Mouse (Mus musculus): ENCODE measurements around the gene Map7. TPM values are rescaled to one million over a fixed set of nuclear protein-coding genes. Genes with fewer than 3 reads are reported as not detected.

Map7 gene
- polyA plus RNA-seq, 1 experiment from 2014 or later, result 11.5 TPM

GRCm38 (mm10) chr10:20197039-20197438 is 48.8 kb downstream of the Map7 start:
- no peak overlapping the region for H3K4me3 ChIP-seq
- no peaks in the 10 kb centered on the region for H3K27me3 ChIP-seq
- no peaks in the 10 kb centered on the region for H3K36me3 ChIP-seq
- no peak overlapping the region for H3K9ac ChIP-seq
- H3K27ac ChIP-seq, result no peak overlapping the region
- H3K4me2 ChIP-seq (replicated peaks), result no peak overlapping the region
- no peaks in the 10 kb centered on the region for H3K4me1 ChIP-seq
- no peak for ATAC-seq (ENCODE audit: insufficient number of reproducible peaks, insufficient read depth, low FRiP score, low TSS enrichment)
- H3K9me3 ChIP-seq, result no peaks in the 10 kb centered on the region
- WGBS, result 69% methylated on average over 7 of the region's 7 CpGs

GRCm38 (mm10) chr10:20198968-20199737 is 50.9 kb downstream of the Map7 start:
- no peak overlapping the region for H3K4me3 ChIP-seq
- WGBS, result 71% methylated on average over 10 of the region's 10 CpGs
- no peak overlapping the region for H3K27ac ChIP-seq
- H3K9ac ChIP-seq, result no peak overlapping the region
- ATAC-seq (ENCODE audit: insufficient number of reproducible peaks, insufficient read depth, low FRiP score, low TSS enrichment), result no peak
- H3K4me1 ChIP-seq, result no peaks in the 10 kb centered on the region
- no peak overlapping the region for H3K4me2 ChIP-seq (replicated peaks)
- no peaks in the 10 kb centered on the region for H3K27me3 ChIP-seq
- no peaks in the 10 kb centered on the region for H3K9me3 ChIP-seq
- no peaks in the 10 kb centered on the region for H3K36me3 ChIP-seq

- Histone ChIP-seq H3K4me2 (replicated peaks) (no peak overlapping the region), H3K4me1 (no peaks in the 10 kb centered on the region), H3K27me3 (no peaks in the 10 kb centered on the region), H3K27ac (no peak overlapping the region), H3K4me3 (no peak overlapping the region), H3K36me3 (no peaks in the 10 kb centered on the region), H3K9ac (no peak overlapping the region), H3K9me3 (no peaks in the 10 kb centered on the region)
- no peak for ATAC-seq (ENCODE audit: insufficient number of reproducible peaks, insufficient read depth, low FRiP score, low TSS enrichment)
- 30% methylated on average over 3 of the region's 3 CpGs for WGBS
Observed at GRCm38 (mm10) chr10:20201236-20201635, 53.0 kb downstream of the Map7 start.

GRCm38 (mm10) chr10:20202171-20202570 is 53.9 kb downstream of the Map7 start:
- no peak overlapping the region for H3K4me3 ChIP-seq
- no peak overlapping the region for H3K4me2 ChIP-seq (replicated peaks)
- no peaks in the 10 kb centered on the region for H3K27me3 ChIP-seq
- no peaks in the 10 kb centered on the region for H3K36me3 ChIP-seq
- no peaks in the 10 kb centered on the region for H3K9me3 ChIP-seq
- H3K4me1 ChIP-seq, result no peaks in the 10 kb centered on the region
- no peak overlapping the region for H3K27ac ChIP-seq
- no peak for ATAC-seq (ENCODE audit: insufficient number of reproducible peaks, insufficient read depth, low FRiP score, low TSS enrichment)
- 60% methylated on average over 9 of the region's 9 CpGs for WGBS
- H3K9ac ChIP-seq, result no peak overlapping the region

GRCm38 (mm10) chr10:20202818-20203217 is 54.5 kb downstream of the Map7 start:
- WGBS, result 59% methylated on average over 6 of the region's 6 CpGs
- ATAC-seq (ENCODE audit: insufficient number of reproducible peaks, insufficient read depth, low FRiP score, low TSS enrichment), result no peak
- Histone ChIP-seq H3K27ac (no peak overlapping the region), H3K9ac (no peak overlapping the region), H3K36me3 (no peaks in the 10 kb centered on the region), H3K4me2 (replicated peaks) (no peak overlapping the region), H3K4me1 (no peaks in the 10 kb centered on the region), H3K9me3 (no peaks in the 10 kb centered on the region), H3K27me3 (no peaks in the 10 kb centered on the region), H3K4me3 (no peak overlapping the region)

GRCm38 (mm10) chr10:20203502-20203901 is 55.2 kb downstream of the Map7 start:
- Histone ChIP-seq H3K27me3 (no peaks in the 10 kb centered on the region), H3K4me2 (replicated peaks) (no peak overlapping the region), H3K27ac (no peak overlapping the region), H3K4me1 (no peaks in the 10 kb centered on the region), H3K36me3 (no peaks in the 10 kb centered on the region), H3K9ac (no peak overlapping the region), H3K4me3 (no peak overlapping the region), H3K9me3 (no peaks in the 10 kb centered on the region)
- no peak for ATAC-seq (ENCODE audit: insufficient number of reproducible peaks, insufficient read depth, low FRiP score, low TSS enrichment)
- WGBS, result 88% methylated on average over 6 of the region's 6 CpGs

- 45% methylated on average over 20 of the region's 20 CpGs for WGBS
- Histone ChIP-seq H3K4me3 (no peak overlapping the region), H3K4me2 (replicated peaks) (no peak overlapping the region), H3K27me3 (no peaks in the 10 kb centered on the region), H3K9me3 (no peaks in the 10 kb centered on the region), H3K4me1 (no peaks in the 10 kb centered on the region), H3K9ac (no peak overlapping the region), H3K36me3 (no peaks in the 10 kb centered on the region), H3K27ac (no peak overlapping the region; the same call in 1 of the 2 replicates)
- ATAC-seq (ENCODE audit: insufficient number of reproducible peaks, insufficient read depth, low FRiP score, low TSS enrichment), result no peak
Observed at GRCm38 (mm10) chr10:20204696-20205431, 56.6 kb downstream of the Map7 start.

- no peak overlapping the region for H3K9ac ChIP-seq
- no peak for ATAC-seq (ENCODE audit: insufficient number of reproducible peaks, insufficient read depth, low FRiP score, low TSS enrichment)
- no peak overlapping the region for H3K4me3 ChIP-seq
- H3K9me3 ChIP-seq, result no peaks in the 10 kb centered on the region
- H3K27me3 ChIP-seq, result no peaks in the 10 kb centered on the region
- no peaks in the 10 kb centered on the region for H3K36me3 ChIP-seq
- H3K4me2 ChIP-seq (replicated peaks), result no peak overlapping the region
- H3K4me1 ChIP-seq, result no peaks in the 10 kb centered on the region
- 84% methylated on average over 7 of the region's 7 CpGs for WGBS
- no peak overlapping the region for H3K27ac ChIP-seq
Observed at GRCm38 (mm10) chr10:20206966-20207365, 58.7 kb downstream of the Map7 start.

GRCm38 (mm10) chr10:20209609-20210341 is 61.5 kb downstream of the Map7 start:
- H3K4me1 ChIP-seq, result no peaks in the 10 kb centered on the region
- H3K27ac ChIP-seq, result no peak overlapping the region
- no peak for ATAC-seq (ENCODE audit: insufficient number of reproducible peaks, insufficient read depth, low FRiP score, low TSS enrichment)
- no peak overlapping the region for H3K4me2 ChIP-seq (replicated peaks)
- 86% methylated on average over 5 of the region's 5 CpGs for WGBS
- no peaks in the 10 kb centered on the region for H3K9me3 ChIP-seq
- no peak overlapping the region for H3K4me3 ChIP-seq
- no peaks in the 10 kb centered on the region for H3K36me3 ChIP-seq
- H3K9ac ChIP-seq, result no peak overlapping the region
- H3K27me3 ChIP-seq, result no peaks in the 10 kb centered on the region

- H3K27ac ChIP-seq, result no peak overlapping the region
- H3K27me3 ChIP-seq, result no peaks in the 10 kb centered on the region
- no peak overlapping the region for H3K9ac ChIP-seq
- ATAC-seq (ENCODE audit: insufficient number of reproducible peaks, insufficient read depth, low FRiP score, low TSS enrichment), result no peak
- no peaks in the 10 kb centered on the region for H3K4me1 ChIP-seq
- H3K9me3 ChIP-seq, result no peaks in the 10 kb centered on the region
- H3K36me3 ChIP-seq, result no peaks in the 10 kb centered on the region
- WGBS, result 71% methylated on average over 4 of the region's 4 CpGs
- H3K4me3 ChIP-seq, result no peak overlapping the region
- no peak overlapping the region for H3K4me2 ChIP-seq (replicated peaks)
Observed at GRCm38 (mm10) chr10:20214418-20214817, 66.1 kb downstream of the Map7 start.

GRCm38 (mm10) chr10:20216982-20217381 is 68.7 kb downstream of the Map7 start:
- H3K4me3 ChIP-seq, result no peak overlapping the region
- no peaks in the 10 kb centered on the region for H3K4me1 ChIP-seq
- H3K9me3 ChIP-seq, result no peaks in the 10 kb centered on the region
- no peaks in the 10 kb centered on the region for H3K36me3 ChIP-seq
- ATAC-seq (ENCODE audit: insufficient number of reproducible peaks, insufficient read depth, low FRiP score, low TSS enrichment), result no peak
- H3K9ac ChIP-seq, result no peak overlapping the region
- 66% methylated on average over 6 of the region's 6 CpGs for WGBS
- H3K27ac ChIP-seq, result no peak overlapping the region
- H3K4me2 ChIP-seq (replicated peaks), result no peak overlapping the region
- H3K27me3 ChIP-seq, result no peaks in the 10 kb centered on the region

GRCm38 (mm10) chr10:20218866-20219265 is 70.6 kb downstream of the Map7 start:
- Histone ChIP-seq H3K4me2 (replicated peaks) (no peak overlapping the region), H3K9me3 (no peaks in the 10 kb centered on the region), H3K27me3 (no peaks in the 10 kb centered on the region), H3K27ac (no peak overlapping the region), H3K9ac (no peak overlapping the region), H3K4me1 (no peaks in the 10 kb centered on the region), H3K36me3 (no peaks in the 10 kb centered on the region), H3K4me3 (no peak overlapping the region)
- ATAC-seq (ENCODE audit: insufficient number of reproducible peaks, insufficient read depth, low FRiP score, low TSS enrichment), result no peak
- 82% methylated on average over 4 of the region's 4 CpGs for WGBS
